Mouse (Mus musculus) midbrain, embryonic 10.5 days (tissue): ENCODE data around the gene Drd3. TPM values are rescaled to one million over a fixed set of nuclear protein-coding genes. Genes with fewer than 3 reads are reported as not detected.

Source experiments
- microRNA-seq: library from miRNA; unstranded; fragments of <30 nt; microRNA quantifications from one replicate; pipeline ENCODE4, GENCODE M21; 2017
- polyA plus RNA-seq: library from polyadenylated mRNA; unstranded; fragments of >200 nt; fragmentation: Nextera tagmentation; extraction: Ambion mirVana; gene quantifications from 2 replicates; pipeline ENCODE4 v1.2.1, GENCODE M21; 2016

The Drd3 gene
- polyA plus RNA-seq, 1 experiment from 2014 or later, result not detected

Small RNAs within 50 kb of the gene (microRNA-seq; reads per million reads assigned to microRNA genes)
- not detected for gene Gm25996

Other genes starting within 250 kb of the Drd3 start
- not detected in 2 replicates for gene Tigit, start 89.9 kb upstream of the Drd3 start, polyA plus RNA-seq
- gene Ccdc191, start 135.8 kb downstream of the Drd3 start, polyA plus RNA-seq, result 15.7 and 19.3 TPM in 2 replicates
- gene Qtrt2, start 172.8 kb downstream of the Drd3 start, polyA plus RNA-seq, result 32.2 and 32.5 TPM in 2 replicates
- 0.17 and 0.40 TPM in 2 replicates for gene Zdhhc23, start 225.8 kb downstream of the Drd3 start, polyA plus RNA-seq